Mouse (Mus musculus): ENCODE measurements around the gene Ubap2l. TPM values are rescaled to one million over a fixed set of nuclear protein-coding genes. Genes with fewer than 3 reads are reported as not detected.

Ubap2l gene
- total RNA-seq (2021) (100 to 1,000 TPM; 104 to 116 TPM), polyA plus RNA-seq (2012; rRNA removed) (104 and 137 TPM in 2 replicates)
- long read RNA-seq, full-length matches to known transcripts, result 8 of 132 reads
- long read RNA-seq, partial matches to known transcripts, result 26 of 132 reads
- long read RNA-seq, other reads (novel, unspliced or antisense), result 98 of 132 reads

DNA sequence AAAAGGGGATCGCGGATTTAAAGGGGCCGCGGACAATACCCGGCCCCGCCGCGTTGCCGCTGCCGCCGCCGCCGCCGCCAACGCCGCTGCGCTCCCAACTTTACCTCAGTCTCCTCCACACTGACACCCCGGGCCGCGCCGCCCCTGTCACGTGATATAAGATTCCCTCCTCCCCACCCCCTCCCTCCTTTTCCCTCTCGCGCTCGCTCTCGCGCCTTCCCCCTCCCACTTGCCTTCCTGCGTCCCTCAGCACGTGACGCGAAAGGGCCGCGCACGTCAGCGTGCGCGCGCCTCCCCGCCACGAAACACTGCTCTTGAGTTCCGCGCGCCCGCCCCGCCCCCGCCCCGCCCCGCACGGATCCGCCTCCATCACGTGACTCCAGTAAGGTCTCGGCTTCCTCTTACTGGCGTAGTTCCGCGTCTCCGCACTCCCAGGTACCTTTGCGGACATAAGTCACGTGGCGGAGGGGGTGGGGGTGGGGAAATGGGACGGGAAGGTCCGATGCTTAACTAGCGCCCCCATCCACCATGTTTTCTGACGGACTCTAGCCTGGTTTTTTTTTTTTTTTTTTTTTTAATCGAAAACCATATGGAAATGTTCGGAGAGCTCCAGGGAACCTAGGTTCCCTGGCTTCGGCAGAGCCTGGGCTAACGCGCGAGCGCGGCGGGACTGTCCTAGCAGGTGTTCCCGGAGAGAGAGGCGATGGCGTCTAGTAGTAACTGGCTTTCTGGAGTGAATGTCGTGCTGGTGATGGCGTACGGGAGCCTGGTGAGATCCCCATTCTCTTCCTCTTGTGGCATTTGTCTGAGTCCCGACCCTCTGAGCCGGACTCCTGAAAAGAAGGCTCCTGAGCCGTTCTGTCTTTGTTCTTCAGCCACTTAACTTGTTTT, at the start of gene Ubap2l:
Ubap2l (minus strand) TSS at position 278 of the 891 bp plus-strand sequence.
- Histone ChIP-seq H3K79me2 (replicated peaks; ENCODE audit: control insufficient read depth, insufficient read depth, low read length) (peaks cover 5% of the 10 kb centered on the region), H3K4me3 (peak within 1 kb of the TSS; percentile 84), H3K36me3 (ENCODE audit: control insufficient read depth, insufficient read depth, low read length) (peaks cover 24% of the 10 kb centered on the region), H3K27ac (peak within 1 kb of the TSS; percentile 93), H3K9ac (ENCODE audit: low read depth, low read length) (peak within 1 kb of the TSS; percentile 86), H3K27me3 (ENCODE audit: control insufficient read depth, insufficient read depth, low read length) (no peaks in the 10 kb centered on the region), H3K4me1 (ENCODE audit: control insufficient read depth, insufficient read depth, low read length) (peaks cover 3% of the 10 kb centered on the region)
- peak; percentile 91 to 96 for DNase-seq
- intact Hi-C loops (cut with DNase I), result loop anchor here (2.0 to 5.0 kb wide), 3 partner anchors 26 to 90 kb away; partner anchors contain the start of gene Atp8b2
- peak; percentile 23; the same call in 1 of the 2 replicates for TF ChIP-seq EP300 (IDR thresholded peaks at IDR 0.05; ENCODE audit: insufficient read depth, low read depth, low read length)
- TF ChIP-seq POLR2A (IDR thresholded peaks at IDR 0.05; ENCODE audit: insufficient read depth, low read depth, low read length), result peak; percentile 45
- TF ChIP-seq CTCF (IDR thresholded peaks at IDR 0.05), result peak; percentile 34
- 1% methylated on average over 69 of the region's 81 CpGs for WGBS

DNA sequence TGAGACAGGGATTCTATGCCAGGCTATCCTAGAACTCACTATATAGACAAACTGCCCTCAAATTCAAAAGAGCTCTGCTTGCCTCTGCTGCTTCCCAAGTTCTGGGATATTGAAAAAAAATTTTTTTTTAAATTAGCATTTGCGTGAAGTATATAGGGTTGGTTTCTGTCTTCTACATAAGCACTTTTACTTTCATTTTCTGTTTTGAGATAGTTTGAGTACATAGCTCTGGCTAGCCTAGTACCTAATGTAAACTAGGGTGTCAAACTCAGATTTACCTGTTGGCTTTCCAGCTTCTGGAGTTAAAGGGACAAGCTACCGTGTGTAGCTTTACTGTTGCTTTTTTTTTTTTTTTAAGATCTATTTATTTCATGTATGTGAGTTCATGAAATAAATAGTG, 49.2 kb upstream of the Ubap2l start:
- no peak overlapping the region for H3K9ac ChIP-seq (ENCODE audit: low read depth, low read length)

DNA sequence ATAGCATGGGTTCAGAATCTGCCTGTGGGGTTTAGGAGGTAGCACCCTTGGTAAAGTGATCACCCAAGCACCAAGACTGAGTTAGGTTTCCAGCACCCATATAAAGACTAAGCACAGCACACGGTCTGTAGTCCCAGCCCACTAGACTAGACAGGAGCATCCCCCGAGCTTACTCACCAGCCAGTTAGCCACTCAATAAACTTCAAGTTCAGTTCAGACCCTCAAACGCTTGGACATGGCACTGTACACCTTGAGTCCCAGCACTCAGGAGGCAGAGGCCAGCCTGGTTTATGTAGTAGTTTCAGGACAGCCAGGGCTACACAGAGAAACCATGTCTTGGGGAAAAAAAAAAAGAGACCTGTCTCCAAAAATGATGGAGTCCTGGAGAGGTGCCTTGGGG, 48.6 kb upstream of the Ubap2l start:
- DNase-seq, result no peak
- no peaks in the 10 kb centered on the region for H3K27me3 ChIP-seq (ENCODE audit: control insufficient read depth, insufficient read depth, low read length)
- no peak overlapping the region for H3K27ac ChIP-seq
- no peaks in the 10 kb centered on the region for H3K4me1 ChIP-seq (ENCODE audit: control insufficient read depth, insufficient read depth, low read length)
- no peak overlapping the region for H3K4me3 ChIP-seq
- intact Hi-C loops (cut with DNase I), result no loop called here
- no peaks in the 10 kb centered on the region for H3K36me3 ChIP-seq (ENCODE audit: control insufficient read depth, insufficient read depth, low read length)
- H3K9ac ChIP-seq (ENCODE audit: low read depth, low read length), result no peak overlapping the region
- TF ChIP-seq POLR2A (IDR thresholded peaks at IDR 0.05; ENCODE audit: insufficient read depth, low read depth, low read length) (no peak), CTCF (IDR thresholded peaks at IDR 0.05) (no peak), EP300 (IDR thresholded peaks at IDR 0.05; ENCODE audit: insufficient read depth, low read depth, low read length) (no peak)
- H3K79me2 ChIP-seq (replicated peaks; ENCODE audit: control insufficient read depth, insufficient read depth, low read length), result no peaks in the 10 kb centered on the region
- WGBS, result 90% methylated on average over 3 of the region's 3 CpGs

More for the DNA sequence above, 49.2 kb upstream of the Ubap2l start:
- Histone ChIP-seq H3K27me3 (ENCODE audit: control insufficient read depth, insufficient read depth, low read length) (no peaks in the 10 kb centered on the region), H3K4me1 (ENCODE audit: control insufficient read depth, insufficient read depth, low read length) (no peaks in the 10 kb centered on the region), H3K27ac (no peak overlapping the region), H3K36me3 (ENCODE audit: control insufficient read depth, insufficient read depth, low read length) (no peaks in the 10 kb centered on the region), H3K79me2 (replicated peaks; ENCODE audit: control insufficient read depth, insufficient read depth, low read length) (no peaks in the 10 kb centered on the region), H3K4me3 (no peak overlapping the region)
- TF ChIP-seq EP300 (IDR thresholded peaks at IDR 0.05; ENCODE audit: insufficient read depth, low read depth, low read length), result no peak
- TF ChIP-seq CTCF (IDR thresholded peaks at IDR 0.05), result no peak
- TF ChIP-seq POLR2A (IDR thresholded peaks at IDR 0.05; ENCODE audit: insufficient read depth, low read depth, low read length), result no peak
- WGBS, result 88% methylated on average over 2 of the region's 2 CpGs
- intact Hi-C loops (cut with DNase I), result no loop called here
- DNase-seq, result no peak

DNA sequence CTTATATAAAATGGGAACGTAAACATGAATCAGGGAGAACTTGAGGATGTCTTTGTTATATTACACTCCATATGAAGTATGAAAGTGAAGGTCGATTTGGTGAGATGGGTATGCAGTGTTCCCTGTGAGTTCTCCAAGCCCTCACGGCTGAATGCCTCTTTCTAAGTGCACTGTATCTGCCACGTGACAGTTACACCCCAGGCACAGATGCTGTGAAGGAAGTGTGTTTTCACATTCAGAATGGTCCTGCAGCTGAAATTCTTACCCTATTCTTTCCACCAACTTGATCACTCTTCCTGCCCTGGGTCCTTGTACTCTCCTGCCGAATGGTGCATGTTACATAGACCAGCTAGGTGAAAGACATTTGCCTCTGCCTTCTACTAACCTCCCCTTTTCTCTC, 45.5 kb upstream of the Ubap2l start:
- TF ChIP-seq EP300 (IDR thresholded peaks at IDR 0.05; ENCODE audit: insufficient read depth, low read depth, low read length), result no peak
- no peak for TF ChIP-seq CTCF (IDR thresholded peaks at IDR 0.05)
- no peak for TF ChIP-seq POLR2A (IDR thresholded peaks at IDR 0.05; ENCODE audit: insufficient read depth, low read depth, low read length)
- no peak for DNase-seq
- intact Hi-C loops (cut with DNase I), result no loop called here
- 74% methylated on average over 5 of the region's 5 CpGs for WGBS
- Histone ChIP-seq H3K27me3 (ENCODE audit: control insufficient read depth, insufficient read depth, low read length) (no peaks in the 10 kb centered on the region), H3K27ac (no peak overlapping the region), H3K4me1 (ENCODE audit: control insufficient read depth, insufficient read depth, low read length) (no peaks in the 10 kb centered on the region), H3K4me3 (no peak overlapping the region), H3K9ac (ENCODE audit: low read depth, low read length) (no peak overlapping the region), H3K79me2 (replicated peaks; ENCODE audit: control insufficient read depth, insufficient read depth, low read length) (no peaks in the 10 kb centered on the region), H3K36me3 (ENCODE audit: control insufficient read depth, insufficient read depth, low read length) (no peaks in the 10 kb centered on the region)

DNA sequence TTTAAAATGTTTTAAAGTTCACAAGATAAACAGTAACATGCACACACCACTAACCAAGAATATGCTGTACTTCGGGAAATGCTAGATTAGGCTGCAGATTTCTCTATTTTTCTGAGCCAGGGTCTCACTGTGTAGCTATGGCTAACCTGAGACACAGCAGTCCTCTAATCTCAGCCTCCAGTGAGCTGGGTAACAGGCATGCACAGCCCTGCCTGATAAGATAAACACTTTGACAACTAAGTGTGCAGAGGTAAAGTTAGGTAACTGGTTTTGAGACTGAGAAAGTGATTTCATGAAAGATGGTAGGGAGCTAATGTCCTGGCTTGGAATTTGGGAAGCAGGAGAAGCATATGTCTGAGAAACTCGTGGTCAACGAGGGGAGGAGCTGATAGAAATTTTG, 42.0 kb upstream of the Ubap2l start:
- no peaks in the 10 kb centered on the region for H3K27me3 ChIP-seq (ENCODE audit: control insufficient read depth, insufficient read depth, low read length)
- no peak for TF ChIP-seq CTCF (IDR thresholded peaks at IDR 0.05)
- TF ChIP-seq EP300 (IDR thresholded peaks at IDR 0.05; ENCODE audit: insufficient read depth, low read depth, low read length), result no peak
- no peak for TF ChIP-seq POLR2A (IDR thresholded peaks at IDR 0.05; ENCODE audit: insufficient read depth, low read depth, low read length)
- no peaks in the 10 kb centered on the region; the same call in 1 of the 2 replicates for H3K36me3 ChIP-seq (ENCODE audit: control insufficient read depth, insufficient read depth, low read length)

DNA sequence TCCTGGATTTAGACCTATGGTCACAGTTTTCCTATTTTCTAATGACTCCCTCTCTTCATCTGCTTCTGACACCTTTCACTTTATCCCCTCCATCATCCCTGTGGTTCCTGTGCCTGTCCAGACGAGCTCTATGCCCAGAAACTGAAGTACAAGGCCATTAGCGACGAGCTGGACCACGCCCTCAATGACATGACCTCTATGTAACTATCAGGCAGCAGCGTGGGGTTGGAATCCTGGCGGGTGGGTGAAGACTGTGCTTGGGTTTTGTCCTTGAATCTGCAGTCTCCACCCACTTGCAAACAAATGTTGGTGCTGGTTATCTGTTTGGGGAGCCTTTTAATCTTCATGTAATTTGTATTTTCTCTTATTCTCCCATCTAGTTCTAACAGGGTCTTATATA, 38.5 kb upstream of the Ubap2l start:
- TF ChIP-seq POLR2A (IDR thresholded peaks at IDR 0.05; ENCODE audit: insufficient read depth, low read depth, low read length) (no peak), EP300 (IDR thresholded peaks at IDR 0.05; ENCODE audit: insufficient read depth, low read depth, low read length) (no peak), CTCF (IDR thresholded peaks at IDR 0.05) (no peak)
- no peaks in the 10 kb centered on the region for H3K27me3 ChIP-seq (ENCODE audit: control insufficient read depth, insufficient read depth, low read length)
- no peak overlapping the region for H3K27ac ChIP-seq
- no peak overlapping the region for H3K4me3 ChIP-seq
- DNase-seq, result no peak
- no peak overlapping the region for H3K9ac ChIP-seq (ENCODE audit: low read depth, low read length)
- WGBS, result 52% methylated on average over 6 of the region's 6 CpGs
- intact Hi-C loops (cut with DNase I), result no loop called here
- H3K79me2 ChIP-seq (replicated peaks; ENCODE audit: control insufficient read depth, insufficient read depth, low read length), result no peaks in the 10 kb centered on the region; the same call in 1 of the 2 replicates
- H3K4me1 ChIP-seq (ENCODE audit: control insufficient read depth, insufficient read depth, low read length), result peaks cover 2% of the 10 kb centered on the region
- H3K36me3 ChIP-seq (ENCODE audit: control insufficient read depth, insufficient read depth, low read length), result peaks cover 1% of the 10 kb centered on the region

More for the DNA sequence above, 42.0 kb upstream of the Ubap2l start:
- Histone ChIP-seq H3K4me1 (ENCODE audit: control insufficient read depth, insufficient read depth, low read length) (no peaks in the 10 kb centered on the region), H3K79me2 (replicated peaks; ENCODE audit: control insufficient read depth, insufficient read depth, low read length) (no peaks in the 10 kb centered on the region), H3K9ac (ENCODE audit: low read depth, low read length) (no peak overlapping the region), H3K27ac (no peak overlapping the region), H3K4me3 (no peak overlapping the region)
- 69% methylated on average over 3 of the region's 3 CpGs for WGBS
- no peak for DNase-seq
- intact Hi-C loops (cut with DNase I), result no loop called here

Data from heart, adult 2 months (tissue).